Mouse (Mus musculus): ENCODE results near the gene Gps2.
A peak's percentile ranks its signal among the peaks of the same experiment; 100 is the strongest.
"Not testable (repeated sequence)": the region's sequence is repeated elsewhere in the genome, so short reads cannot be mapped to it uniquely, and the experiment has no call there.

Gene Gps2

DNA sequence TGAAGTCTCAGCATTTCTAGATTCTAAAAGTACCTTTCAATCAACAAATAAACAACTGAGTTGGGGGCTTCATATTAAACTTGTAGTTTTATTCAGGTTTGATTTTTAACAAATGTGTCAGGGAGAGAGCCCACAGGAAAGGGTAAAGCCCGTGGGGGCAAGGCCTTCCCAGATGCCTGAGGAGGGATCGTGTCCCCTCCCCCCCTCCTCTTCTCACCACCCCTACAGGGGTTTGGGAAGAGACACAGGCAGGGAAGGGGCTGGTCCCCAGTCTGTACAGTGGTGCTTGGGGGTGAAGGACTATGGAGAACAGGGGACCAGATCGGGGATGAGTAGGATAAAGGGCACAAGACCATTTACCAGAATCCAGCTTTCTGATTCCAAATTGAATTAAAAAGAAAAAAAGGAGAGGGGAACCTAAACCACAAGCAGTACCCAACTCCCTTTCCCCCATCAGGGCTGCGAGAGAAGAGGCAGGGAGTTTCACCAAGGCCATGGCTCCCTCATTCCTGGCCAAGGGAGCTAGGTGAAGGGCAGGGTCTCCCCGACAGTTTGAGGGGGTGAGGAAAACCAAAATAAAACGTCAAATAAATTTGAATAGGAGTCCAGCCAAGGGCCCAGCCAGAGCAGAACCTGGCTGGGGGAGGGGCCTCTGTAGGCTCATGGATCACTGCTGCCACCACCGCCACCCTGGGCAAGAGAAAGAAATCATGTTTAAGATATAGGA is 3.1 kb downstream of the Gps2 start:
- not testable (repeated sequence) for DNase-seq (ENCODE audit: low read depth)

DNA sequence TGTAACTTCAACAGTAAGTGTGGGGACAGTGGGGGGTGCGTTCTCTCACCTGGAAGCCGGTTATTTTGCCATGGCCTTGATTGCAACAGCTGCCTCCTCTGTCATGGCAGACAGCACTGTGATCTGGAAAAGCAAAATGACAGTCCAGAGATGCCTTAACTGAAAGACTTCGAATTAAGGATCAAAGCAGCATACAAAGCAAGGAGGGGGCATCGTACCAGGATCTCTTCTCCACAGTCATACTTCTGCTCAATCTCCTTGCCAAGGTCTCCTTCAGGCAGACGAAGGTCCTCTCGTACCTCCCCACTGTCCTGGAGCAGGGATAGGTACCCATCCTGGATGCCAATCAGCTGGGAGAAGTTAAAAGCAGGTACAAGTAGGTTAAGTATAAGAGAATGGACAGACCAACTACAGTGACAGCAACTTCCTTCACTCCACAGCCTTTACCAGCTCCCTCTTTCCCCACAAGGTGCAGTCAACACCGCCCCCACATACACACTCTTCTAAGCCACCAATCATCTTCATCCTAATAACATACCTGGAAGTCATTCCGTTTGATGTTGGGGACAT is 3.8 kb downstream of the Gps2 start:
- DNase-seq (ENCODE audit: low read depth), result no peak

DNA sequence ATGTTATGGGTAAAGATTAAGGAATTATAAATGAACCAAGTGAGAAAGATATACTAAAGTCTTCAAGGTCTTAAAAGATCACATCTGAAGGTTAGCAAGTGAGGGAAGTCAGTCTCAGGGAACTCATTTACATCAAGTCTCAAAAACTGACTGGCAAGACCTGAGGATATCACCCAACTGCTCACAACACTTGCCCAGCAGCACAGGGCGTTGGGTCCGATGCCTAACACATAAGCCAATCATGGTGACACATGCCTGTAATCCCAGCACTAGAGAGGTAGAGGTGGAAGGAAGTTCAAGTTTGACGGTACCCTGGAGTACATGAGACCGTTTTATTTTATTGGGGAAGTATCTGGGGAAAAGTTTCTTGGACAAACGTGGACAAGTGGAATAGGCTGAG is 4.4 kb downstream of the Gps2 start:
- no peak for DNase-seq (ENCODE audit: low read depth)

DNA sequence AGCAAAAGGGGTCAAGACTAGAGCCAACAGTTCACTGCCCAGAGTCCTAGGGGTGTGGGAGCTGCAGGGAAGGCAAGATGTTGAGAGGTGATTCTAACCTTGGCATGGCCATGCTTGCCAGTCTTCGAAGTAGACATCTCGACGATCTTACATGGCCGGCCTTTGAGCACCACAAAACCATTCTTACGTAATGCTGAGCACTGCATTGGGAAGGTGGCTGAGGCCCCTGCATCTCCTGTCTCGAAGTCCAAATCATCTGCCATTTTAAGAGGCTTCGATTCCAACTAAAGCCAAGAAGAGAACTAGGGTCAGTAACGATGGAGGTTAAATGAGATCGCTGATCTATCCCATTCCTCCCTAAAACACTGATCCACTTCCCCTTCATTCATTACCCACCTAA is 5.4 kb downstream of the Gps2 start:
- no peak for DNase-seq (ENCODE audit: low read depth)

DNA sequence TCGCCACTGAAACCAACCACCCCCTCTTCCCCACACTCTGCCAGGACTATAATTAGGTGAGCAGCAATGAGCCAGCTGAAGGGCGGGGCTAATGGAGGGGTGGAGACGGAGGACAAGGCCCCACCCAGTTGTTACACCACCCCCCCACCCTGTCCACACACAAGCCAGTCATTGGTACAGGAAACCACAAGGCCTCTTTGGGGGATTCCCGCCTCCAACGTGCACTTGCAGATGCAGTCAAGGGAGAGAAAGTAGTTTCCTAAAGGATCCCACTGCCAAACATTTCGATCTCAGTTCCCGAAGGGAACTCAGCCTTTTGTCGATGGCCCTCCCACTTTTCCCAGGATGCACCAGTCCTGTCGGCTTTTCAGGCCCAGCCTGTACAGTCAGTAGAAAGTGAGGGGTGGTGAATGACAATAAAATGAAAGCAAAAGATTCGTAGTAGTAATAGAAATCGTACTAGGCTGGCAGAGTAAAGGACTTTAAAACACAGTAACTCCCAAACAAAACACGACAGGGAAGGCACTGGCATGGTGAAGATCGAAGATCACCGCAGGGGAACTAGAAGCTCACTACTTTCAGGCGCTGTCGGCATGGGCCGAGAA is 6.1 kb downstream of the Gps2 start:
- DNase-seq (ENCODE audit: low read depth), result peak; percentile 79

DNA sequence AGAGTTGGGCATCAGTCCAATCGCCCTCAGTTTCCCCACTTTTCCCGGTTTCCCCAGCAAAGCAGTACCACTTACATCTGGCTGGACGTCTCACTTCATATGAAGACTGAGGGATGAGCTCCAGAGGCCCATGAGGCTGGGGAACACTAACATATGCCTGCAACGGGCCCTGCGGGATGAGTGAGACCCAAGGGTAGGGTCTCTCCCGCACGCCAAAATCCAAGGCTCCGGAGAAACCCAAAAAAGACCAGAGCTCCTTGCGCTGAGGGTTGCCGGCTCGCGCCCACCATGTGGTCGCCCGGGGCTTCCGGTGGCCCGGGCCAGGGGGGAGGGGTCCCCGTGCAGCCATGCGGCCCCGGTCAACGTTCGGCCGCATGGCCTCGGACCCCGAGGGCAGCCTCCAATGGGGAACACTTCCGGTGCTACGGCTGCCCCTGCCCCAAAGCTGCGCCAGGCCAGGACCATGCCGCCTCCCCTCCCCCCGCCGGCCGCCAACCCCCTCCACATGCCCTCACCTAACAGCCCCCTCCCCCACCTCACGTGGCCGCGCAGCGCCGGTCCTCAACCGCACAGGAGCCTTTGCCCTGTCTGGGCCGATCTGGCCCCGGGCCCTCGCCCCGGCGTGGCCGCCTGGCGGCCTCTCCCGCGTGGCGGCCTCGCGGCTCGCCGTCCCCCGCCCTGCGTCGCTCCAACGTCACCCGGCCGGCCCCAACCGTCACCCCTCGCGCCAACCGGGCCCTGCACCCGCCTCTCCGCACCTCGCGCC is 6.8 kb downstream of the Gps2 start:
- DNase-seq (ENCODE audit: low read depth), result no peak

DNA sequence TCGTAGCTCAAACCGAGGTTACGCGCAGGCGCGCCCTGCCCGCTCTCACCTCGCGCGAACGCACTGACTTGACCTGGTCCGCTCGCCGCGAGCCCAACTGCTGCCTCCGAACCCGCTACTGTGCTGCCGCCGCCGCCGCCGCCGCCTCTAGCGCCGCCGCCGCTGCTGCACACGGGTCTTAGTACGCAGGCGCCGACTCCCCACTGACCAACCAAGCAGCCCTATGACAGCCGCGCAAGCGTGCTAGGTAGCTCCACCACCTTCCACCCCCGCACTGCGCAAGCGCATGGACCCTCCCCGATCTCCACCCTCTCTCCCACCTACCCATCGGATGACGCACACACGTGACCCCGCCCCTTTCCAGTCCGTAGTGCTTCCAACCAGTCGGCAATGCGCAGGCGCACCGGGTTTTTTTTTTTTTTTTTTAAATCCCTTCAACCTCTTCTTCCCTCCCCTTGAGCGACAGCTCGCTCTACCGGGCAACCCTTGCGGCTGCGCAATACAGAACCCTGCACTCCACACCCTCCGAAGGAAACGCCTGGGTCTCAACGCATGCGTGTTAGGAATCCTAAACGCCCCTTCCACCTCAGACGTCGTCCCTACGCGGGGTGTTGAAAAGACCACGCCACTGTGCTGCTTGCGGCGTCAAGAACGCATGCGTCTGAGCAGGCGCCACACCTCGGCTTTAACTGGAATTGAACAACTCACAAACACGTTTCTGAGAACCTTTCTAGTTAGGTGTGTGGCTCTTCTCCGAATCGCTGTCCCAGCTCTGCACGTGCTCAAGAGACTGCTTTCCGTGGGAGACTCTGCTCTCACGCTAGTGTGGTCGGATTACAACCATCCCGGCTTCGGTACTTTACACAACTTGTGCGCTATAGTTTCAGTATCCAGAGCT is 7.7 kb downstream of the Gps2 start, which contains the start of gene Eif5a:
Gene Eif5a, minus strand, starts transcription at position 845 of the 898 bp plus-strand sequence.
- peak; percentile 100 for DNase-seq (ENCODE audit: low read depth)

DNA sequence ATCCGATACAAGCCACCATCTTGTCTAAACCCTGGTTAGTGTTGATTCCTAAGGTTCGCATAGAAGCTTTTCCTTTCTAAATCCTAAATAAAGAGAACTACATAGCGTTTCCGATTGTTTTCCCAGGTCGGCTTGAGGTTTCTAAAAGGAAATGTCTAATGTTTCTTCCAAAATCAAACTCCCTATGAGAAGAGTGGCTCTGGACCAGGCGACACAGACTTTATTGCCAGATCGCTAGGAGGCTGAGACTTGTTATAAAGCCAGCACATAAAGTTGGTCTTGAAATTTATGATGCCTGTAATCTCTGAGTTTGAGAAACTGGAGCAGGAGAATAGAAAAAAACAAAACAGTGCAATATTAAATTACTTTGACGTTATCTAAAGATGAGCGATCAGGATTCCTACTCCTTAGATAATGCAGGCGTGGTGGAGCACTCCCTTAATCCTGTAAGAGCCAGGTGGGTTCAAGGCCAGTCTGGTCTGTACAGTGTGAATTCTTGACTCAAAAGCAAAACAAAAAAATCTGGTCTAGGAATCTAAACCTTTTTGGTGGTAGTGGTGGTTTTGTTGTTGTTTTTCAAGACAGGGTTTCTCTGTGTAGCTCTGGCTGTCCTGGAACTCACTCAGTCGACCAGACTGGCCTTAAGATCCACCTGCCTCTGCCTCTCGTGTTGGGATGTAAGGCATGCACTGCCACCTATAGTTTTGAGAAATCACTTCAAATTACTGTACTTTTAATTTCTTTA is 8.5 kb downstream of the Gps2 start:
- DNase-seq (ENCODE audit: low read depth), result no peak

DNA sequence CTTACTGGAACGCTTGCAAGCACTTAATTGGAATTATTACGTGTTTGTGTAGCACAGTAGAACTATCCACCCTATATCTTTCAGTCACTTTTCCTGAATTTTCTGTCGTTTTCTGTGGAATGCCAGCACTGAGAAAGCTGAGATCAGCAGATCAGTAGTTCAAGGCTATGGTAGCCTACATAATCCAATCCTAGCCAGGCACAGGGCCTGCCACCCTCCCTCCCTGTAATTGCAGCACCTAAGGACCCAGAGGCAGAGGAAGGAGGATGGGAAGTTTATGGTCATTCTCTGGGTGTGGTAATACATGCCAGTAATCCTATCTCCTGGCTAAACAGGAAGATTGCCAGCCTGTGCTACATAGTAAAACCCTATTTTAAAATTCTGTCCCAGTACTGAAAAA is 9.1 kb downstream of the Gps2 start:
- DNase-seq (ENCODE audit: low read depth), result no peak

DNA sequence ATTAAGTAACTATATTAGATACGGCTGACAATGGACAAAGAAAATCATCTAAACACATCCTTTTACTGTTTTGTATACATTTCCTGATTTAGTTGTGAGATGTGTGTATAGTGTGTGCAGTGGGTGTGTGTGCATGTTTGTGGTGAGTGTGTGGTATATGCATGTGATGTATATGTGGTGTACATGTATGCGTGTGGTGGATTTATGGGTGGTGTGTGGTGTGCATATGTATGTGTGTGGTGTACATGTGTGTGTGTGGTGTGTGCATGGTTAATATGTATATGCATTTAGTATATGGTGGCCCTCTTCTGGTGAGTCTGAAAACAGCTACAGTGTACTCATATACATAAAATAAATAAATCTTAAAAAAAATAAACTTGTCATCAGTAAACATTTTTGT is 13.8 kb downstream of the Gps2 start:
- DNase-seq (ENCODE audit: low read depth), result no peak

DNA sequence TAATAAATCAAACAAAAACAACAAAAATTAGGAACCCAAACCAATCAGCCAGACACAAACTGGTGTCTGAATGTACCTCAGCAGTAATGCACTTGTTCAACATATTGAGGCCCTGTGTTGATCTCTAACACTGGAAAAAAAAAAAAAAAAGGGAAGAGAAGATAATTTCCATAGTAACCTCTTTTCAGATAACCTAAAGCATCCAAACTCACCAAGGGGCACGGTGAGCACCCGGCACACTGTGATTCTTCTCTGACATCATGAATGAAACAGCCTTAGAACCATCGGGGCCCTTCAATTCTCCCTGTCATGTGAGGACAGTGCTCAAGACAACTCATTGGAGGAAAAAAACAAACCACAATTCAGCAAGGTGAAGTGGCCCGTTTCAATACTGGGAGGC is 16.0 kb downstream of the Gps2 start:
- DNase-seq (ENCODE audit: low read depth), result no peak

DNA sequence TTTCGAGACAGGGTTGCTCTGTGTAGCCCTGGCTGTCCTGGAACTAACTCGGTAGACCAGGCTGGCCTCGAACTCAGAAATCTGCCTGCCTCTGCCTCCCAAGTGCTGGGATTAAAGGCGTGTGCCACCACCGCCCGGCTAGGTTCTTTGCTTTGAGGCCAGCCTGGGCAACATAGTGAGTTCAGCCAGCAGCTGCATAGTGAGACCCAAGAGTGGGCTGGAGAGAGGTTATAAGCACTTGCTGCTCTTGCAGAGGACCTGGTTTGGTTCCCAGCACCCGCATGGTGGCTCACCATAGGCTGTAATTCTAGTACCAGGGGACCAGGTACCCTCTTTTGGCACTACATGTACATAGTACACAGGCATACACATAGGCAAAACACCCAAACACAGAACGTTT is 16.5 kb downstream of the Gps2 start:
- DNase-seq (ENCODE audit: low read depth), result not testable (repeated sequence)

DNA sequence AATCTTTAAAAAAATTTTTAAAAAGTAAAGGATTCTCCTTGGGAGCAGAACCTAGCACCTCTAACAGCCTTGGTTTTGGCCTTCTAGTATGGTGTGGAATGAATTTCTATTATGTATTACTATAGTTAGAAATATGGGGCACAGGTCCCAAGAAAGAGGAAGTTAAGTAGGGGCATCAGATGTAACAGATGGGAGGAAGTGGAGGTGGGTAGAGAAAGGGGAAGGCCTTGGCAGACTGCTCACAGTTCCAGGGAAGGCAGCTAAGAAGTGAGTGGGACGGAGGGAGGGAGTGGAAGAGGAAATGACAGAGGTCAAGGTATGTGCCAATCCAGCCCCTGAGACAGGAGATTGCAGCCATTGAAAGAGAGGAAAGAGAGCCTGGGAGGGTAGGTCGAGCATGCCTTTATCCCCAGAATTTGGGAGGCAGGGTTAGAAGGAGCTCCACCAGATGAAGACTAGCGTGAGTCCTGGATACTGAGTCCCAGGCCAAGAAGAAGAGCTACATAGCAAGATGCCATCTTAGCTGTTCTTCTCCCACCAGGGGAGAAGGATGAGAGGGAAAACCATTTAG is 17.4 kb downstream of the Gps2 start:
- no peak for DNase-seq (ENCODE audit: low read depth)

DNA sequence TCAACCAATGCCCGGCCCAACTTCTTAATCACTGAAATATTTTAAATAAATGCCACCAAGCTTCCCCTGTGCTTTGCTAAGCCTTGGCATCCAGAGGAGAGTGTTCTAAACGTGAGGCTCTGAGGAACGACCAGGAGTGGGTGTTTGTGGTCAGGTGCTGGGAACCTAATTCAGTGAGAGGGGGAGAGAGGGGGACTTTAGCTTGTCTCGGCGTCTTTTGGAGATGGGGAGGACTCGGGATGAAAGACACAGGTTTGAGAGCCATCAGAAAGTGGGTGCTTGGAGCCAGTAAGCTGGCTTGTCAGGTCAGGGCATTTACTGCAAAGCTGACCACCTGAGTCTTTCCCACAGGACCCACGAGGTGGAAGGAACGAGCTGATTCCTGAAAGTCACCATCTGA is 18.1 kb downstream of the Gps2 start:
- no peak for DNase-seq (ENCODE audit: low read depth)

DNA sequence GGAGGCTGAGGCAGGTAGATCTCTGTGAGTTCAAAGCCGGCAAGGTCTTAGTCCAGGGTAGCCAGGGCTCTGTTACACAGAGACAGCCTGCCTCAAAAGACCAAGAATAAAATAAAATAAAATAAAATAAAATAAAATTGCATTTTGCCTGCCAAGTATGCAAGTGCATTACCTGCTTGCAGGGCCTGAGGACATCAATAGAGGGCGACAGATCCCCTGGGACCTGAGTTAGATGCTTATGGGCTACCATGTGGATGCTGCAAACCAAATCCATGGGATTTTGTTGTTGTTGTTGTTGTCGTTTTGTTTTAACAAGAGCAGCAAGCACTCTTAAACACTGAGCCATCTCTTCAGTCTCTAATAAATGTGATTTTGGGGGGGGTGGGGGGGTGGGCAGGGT is 18.6 kb downstream of the Gps2 start:
- DNase-seq (ENCODE audit: low read depth), result no peak

DNA sequence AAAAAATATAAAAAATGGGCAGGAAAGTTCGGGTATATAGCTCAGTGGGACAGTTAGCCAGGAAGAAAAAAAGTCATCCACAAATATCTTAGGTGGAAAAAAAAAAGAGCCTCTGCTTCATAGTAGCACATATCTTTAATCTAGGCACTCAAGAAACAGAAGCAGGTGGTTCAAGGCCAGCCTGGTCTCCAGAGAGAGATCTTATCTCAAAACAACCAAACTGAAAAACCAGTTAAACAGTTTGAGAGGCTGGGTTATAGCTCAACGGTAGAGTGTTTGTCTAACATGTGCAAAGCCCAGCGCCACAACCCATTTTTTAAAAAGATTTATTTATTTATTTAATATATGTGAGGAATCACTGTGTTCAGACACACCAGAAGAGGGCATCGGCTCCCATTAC is 19.4 kb downstream of the Gps2 start:
- no peak for DNase-seq (ENCODE audit: low read depth)

DNA sequence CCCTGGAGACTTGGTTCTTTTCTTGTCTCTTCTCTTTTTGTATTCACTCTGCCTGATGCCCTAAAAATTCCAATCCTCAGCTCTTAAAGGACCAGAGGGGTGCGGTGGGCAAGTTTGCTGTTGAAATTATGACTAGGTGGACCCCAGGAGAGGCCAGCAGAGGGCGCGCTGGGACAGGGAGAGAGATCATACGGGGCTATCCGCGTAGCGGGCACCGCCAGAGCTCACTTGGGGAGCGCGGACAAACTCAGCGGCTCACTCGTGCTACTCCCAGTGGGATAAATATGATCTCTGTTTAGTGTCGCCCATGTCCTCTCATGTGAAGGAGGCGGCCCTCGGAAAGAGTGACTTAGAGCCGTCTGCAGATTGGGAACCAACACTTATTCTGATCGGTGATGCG is 20.5 kb downstream of the Gps2 start:
- peak; percentile 34 for DNase-seq (ENCODE audit: low read depth)

DNA sequence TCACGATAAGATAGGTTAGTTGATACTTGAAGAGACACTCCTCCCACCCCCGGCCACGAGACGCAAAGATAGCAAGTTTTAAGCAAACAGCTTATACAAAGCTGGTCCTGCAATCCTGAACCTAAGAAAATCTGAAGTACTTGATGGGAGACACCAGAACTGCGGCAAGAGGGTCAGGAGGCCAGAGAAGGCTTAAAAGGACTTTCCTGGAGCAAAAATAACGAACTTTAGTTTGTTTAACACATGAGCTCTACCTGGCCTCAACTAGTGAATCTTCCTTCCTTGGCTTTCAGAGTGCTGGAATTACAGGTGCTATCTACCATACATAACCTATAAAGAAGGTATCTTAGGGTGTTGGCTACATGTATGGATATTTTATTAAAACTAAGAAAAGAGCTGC is 21.0 kb downstream of the Gps2 start:
- no peak for DNase-seq (ENCODE audit: low read depth)

DNA sequence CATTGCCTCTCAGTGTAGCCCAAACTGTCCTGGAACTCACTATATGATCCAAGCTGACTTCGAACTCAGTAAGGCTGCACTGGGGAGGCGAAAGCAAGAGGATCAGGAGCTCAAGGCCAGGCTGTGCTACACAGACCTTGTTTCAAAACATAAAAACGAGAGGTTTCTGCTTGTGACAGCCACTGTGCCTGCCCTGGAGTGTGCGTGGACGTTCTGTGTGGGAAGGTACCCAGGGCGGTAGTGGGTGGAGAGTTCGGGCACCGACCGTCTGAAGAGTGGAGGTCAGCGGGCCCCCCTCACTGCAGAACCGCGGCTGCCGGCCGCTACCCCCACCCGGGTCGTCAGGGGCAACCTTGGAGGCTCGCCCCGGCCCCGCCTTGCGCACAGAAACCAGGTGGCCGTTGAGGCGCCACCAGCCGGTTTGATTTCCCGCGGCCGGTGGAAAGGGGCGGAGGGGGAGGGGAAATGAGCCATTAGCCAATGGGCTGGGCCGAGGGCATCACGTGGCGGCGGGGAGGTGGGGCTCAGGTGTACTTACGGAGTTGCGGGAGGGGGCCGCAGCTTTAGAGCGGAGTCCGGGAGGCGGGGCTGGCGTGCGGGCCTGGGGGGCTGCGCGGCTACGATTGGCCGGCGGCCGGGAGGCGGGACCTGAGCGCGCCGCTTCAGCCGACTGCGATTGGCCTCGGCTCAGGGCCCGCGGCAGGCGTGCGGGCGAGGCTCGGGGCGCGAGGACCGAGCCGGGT is 21.6 kb downstream of the Gps2 start, which contains the start of gene Ybx2:
Gene Ybx2, plus strand, starts transcription at position 660 of the 743 bp plus-strand sequence.
- DNase-seq (ENCODE audit: low read depth), result no peak

DNA sequence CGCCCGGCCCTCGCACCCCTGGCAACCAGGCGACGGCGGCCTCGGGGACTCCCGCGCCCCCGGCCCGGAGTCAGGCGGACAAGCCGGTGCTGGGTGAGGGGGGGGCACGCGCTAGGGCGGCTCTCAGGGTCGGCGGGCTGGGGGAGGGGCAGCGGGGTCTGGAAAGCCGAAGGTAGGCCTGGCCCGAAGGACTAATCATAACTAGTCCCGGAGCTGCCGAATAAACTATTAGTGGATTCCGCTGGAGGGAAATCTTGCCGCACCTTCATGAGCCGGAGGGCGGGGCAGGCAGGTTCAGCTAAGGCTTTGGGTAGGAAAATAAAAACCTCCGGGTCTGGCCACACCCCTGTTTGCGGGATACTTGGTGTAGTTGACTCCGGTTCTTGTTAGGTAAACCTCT is 22.5 kb downstream of the Gps2 start:
- no peak for DNase-seq (ENCODE audit: low read depth)

Data from fibroblast of lung, adult 2 months (primary cell).